Mouse (Mus musculus) bone marrow, adult 2 months (tissue): ENCODE measurements around the gene Abr.

Experiments
- CTCF ChIP-seq: fragments of 200-500 bp; IDR thresholded peaks from 2 replicates; pipeline ENCODE4 v1.5.1; 2011; ENCODE audit warnings: low read length, control low read depth; ENCODE audit not compliant: control insufficient read depth, insufficient read depth
- POLR2A ChIP-seq: fragments of 200-500 bp; IDR thresholded peaks from 2 replicates; pipeline ENCODE4 v1.6.1; 2011; ENCODE audit warnings: low read depth, mild to moderate bottlenecking, control low read depth, low read length, borderline replicate concordance; ENCODE audit not compliant: control insufficient read depth

GRCm38 (mm10) chr11:76429966-76430631, 192.0 kb downstream of the Abr start:
- TF ChIP-seq POLR2A (no peak), CTCF (no peak)
